Mouse (Mus musculus): Measurements from ENCODE around the gene H2al1o.

DNA sequence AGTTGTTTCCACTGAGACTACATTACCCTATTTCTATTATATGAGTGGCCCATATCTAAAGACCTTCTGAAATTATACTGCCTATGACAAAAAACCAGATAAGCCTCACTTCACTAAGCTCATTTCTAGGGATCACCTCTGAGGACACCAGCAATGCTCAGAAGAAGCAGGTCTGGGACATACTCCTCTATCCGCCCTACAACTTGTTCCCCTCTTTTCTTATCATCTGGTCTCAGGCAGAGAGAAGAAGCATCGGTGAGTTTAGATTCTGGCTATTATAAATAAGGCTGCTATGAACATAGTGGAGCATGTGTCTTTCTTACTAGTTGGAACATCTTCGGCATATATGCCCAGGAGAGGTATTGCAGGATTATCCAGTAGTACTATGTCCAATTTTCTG is 35.3 kb downstream of the H2al1o start:
- TF ChIP-seq GATA1 (IDR thresholded peaks at IDR 0.05; ENCODE audit: borderline replicate concordance, low read length) (no peak), FLI1 (IDR thresholded peaks at IDR 0.05; ENCODE audit: low read length) (no peak)

Data from megakaryocyte, embryonic 14.5 days (primary cell).